Mouse (Mus musculus): ENCODE data around the gene Gm20379. TPM values are rescaled to one million over a fixed set of nuclear protein-coding genes. Genes with fewer than 3 reads are reported as not detected.

Gene Gm20379
- polyA plus RNA-seq, 1 experiment from 2014 or later = 0.54 TPM

DNA sequence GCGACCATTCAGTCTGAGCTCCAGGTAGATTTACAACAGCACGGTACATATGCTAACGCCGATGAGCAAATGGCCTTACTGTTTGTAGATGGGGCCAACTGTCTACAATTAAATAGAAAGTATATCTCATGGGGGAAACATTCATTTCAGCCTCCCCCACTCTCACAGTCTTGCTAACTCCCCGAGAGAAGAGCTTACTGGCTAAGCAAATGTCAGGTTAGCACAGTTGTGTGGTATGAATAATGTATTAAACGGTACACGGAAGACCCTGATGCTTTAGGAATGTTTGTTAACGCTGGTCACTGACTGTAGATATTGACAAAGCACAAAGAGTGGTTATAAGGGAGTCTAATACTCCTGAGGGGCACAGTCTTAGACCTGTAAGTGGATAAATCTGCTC, 38.3 kb downstream of the Gm20379 start:
- no peak overlapping the region for H3K4me2 ChIP-seq (replicated peaks)
- H3K27ac ChIP-seq = no peak overlapping the region
- no peak for ATAC-seq
- WGBS = 91% methylated on average over 8 of the region's 8 CpGs
- no peaks in the 10 kb centered on the region for H3K4me1 ChIP-seq (replicated peaks)
- no peaks in the 10 kb centered on the region for H3K27me3 ChIP-seq (replicated peaks)
- no peak overlapping the region for H3K4me3 ChIP-seq (replicated peaks)
- peaks cover 12% of the 10 kb centered on the region for H3K36me3 ChIP-seq
- H3K9ac ChIP-seq = no peak overlapping the region
- H3K9me3 ChIP-seq = no peaks in the 10 kb centered on the region

GRCm38 (mm10) chr13:92346338-92346737, 40.6 kb downstream of the Gm20379 start:
- no peak for ATAC-seq

GRCm38 (mm10) chr13:92351100-92351499, 45.3 kb downstream of the Gm20379 start:
- peaks cover 4% of the 10 kb centered on the region; the same call in 1 of the 2 replicates for H3K36me3 ChIP-seq
- 87% methylated on average over 6 of the region's 6 CpGs for WGBS
- no peak for ATAC-seq

More at GRCm38 (mm10) chr13:92346338-92346737, 40.6 kb downstream of the Gm20379 start:
- no peaks in the 10 kb centered on the region for H3K4me1 ChIP-seq (replicated peaks)
- peaks cover 12% of the 10 kb centered on the region for H3K36me3 ChIP-seq
- H3K4me3 ChIP-seq (replicated peaks) = no peak overlapping the region
- WGBS = 83% methylated on average over 5 of the region's 5 CpGs
- H3K27me3 ChIP-seq (replicated peaks) = no peaks in the 10 kb centered on the region
- no peaks in the 10 kb centered on the region for H3K9me3 ChIP-seq
- no peak overlapping the region for H3K9ac ChIP-seq
- no peak overlapping the region for H3K27ac ChIP-seq
- no peak overlapping the region for H3K4me2 ChIP-seq (replicated peaks)

GRCm38 (mm10) chr13:92353956-92354355, 48.2 kb downstream of the Gm20379 start:
- Histone ChIP-seq H3K27me3 (replicated peaks) (no peaks in the 10 kb centered on the region), H3K9me3 (no peaks in the 10 kb centered on the region), H3K4me3 (replicated peaks) (peak overlapping the region; percentile 65), H3K27ac (no peak overlapping the region), H3K4me1 (replicated peaks) (peaks cover 6% of the 10 kb centered on the region; the same call in 1 of the 2 replicates), H3K9ac (peak overlapping the region; percentile 15; the same call in 1 of the 2 replicates), H3K36me3 (no peaks in the 10 kb centered on the region), H3K4me2 (replicated peaks) (peak overlapping the region; percentile 94)
- ATAC-seq = no peak; the same call in 1 of the 2 replicates
- WGBS = 10% methylated on average over 4 of the region's 4 CpGs

More at GRCm38 (mm10) chr13:92351100-92351499, 45.3 kb downstream of the Gm20379 start:
- H3K4me2 ChIP-seq (replicated peaks) = no peak overlapping the region
- no peak overlapping the region for H3K27ac ChIP-seq
- H3K4me1 ChIP-seq (replicated peaks) = peaks cover 3% of the 10 kb centered on the region; the same call in 1 of the 2 replicates
- H3K9ac ChIP-seq = no peak overlapping the region
- H3K9me3 ChIP-seq = no peaks in the 10 kb centered on the region
- H3K4me3 ChIP-seq (replicated peaks) = no peak overlapping the region
- H3K27me3 ChIP-seq (replicated peaks) = no peaks in the 10 kb centered on the region

GRCm38 (mm10) chr13:92354456-92355271, 48.9 kb downstream of the Gm20379 start, which contains the start of the genes Dhfr and Msh3:
TSS of gene Dhfr (plus strand) at chr13:92354726.
TSS of gene Msh3 (minus strand) at chr13:92355003.
- peak within 1 kb of the TSS; percentile 95 for H3K27ac ChIP-seq
- peak within 1 kb of the TSS; percentile 70 for H3K9ac ChIP-seq
- no peaks in the 10 kb centered on the region for H3K36me3 ChIP-seq
- peak within 1 kb of the TSS; percentile 94 for H3K4me2 ChIP-seq (replicated peaks)
- peak within 1 kb of the TSS; percentile 65 for H3K4me3 ChIP-seq (replicated peaks)
- peaks cover 6% of the 10 kb centered on the region; the same call in 1 of the 2 replicates for H3K4me1 ChIP-seq (replicated peaks)
- WGBS = under 1% methylated on average over 76 of the region's 76 CpGs
- no peaks in the 10 kb centered on the region for H3K9me3 ChIP-seq
- no peaks in the 10 kb centered on the region for H3K27me3 ChIP-seq (replicated peaks)
- peak; percentile 98 for ATAC-seq

GRCm38 (mm10) chr13:92355272-92355643, 49.5 kb downstream of the Gm20379 start:
- Histone ChIP-seq H3K27me3 (replicated peaks) (no peaks in the 10 kb centered on the region), H3K36me3 (no peaks in the 10 kb centered on the region), H3K9ac (peak overlapping the region; percentile 65), H3K27ac (0 out of 2 replicates have a peak overlapping the region, but pooled peaks have one; percentile 63), H3K4me2 (replicated peaks) (peak overlapping the region; percentile 94), H3K4me3 (replicated peaks) (peak overlapping the region; percentile 65), H3K9me3 (no peaks in the 10 kb centered on the region), H3K4me1 (replicated peaks) (peaks cover 6% of the 10 kb centered on the region; the same call in 1 of the 2 replicates)
- 0% methylated on average over 24 of the region's 24 CpGs for WGBS
- peak; percentile 54 for ATAC-seq

DNA sequence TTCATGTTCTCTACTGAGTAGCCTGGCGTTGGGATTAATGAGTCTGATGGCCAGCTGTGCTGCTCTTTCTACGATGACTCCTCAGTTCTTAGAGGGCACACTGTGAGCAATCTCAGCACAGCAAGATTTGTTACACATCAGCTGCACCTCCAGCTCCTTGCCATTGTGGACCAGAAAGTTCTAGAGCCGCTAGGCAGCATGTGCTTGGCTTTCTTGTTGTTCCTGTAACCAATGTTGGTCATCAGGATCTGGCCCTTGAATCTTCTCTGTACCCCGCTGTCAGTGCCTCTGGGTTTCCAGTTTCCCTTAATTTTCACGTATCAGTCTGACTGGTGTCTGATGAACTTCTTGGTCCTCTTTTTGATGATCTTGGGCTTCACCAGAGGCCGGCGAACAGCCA, 50.6 kb downstream of the Gm20379 start:
- ATAC-seq = no peak
- 0 out of 2 replicates have a peak overlapping the region, but pooled peaks have one; percentile 12 for H3K9ac ChIP-seq
- H3K4me3 ChIP-seq (replicated peaks) = peak overlapping the region; percentile 65; the same call in 1 of the 2 replicates
- H3K9me3 ChIP-seq = no peaks in the 10 kb centered on the region
- H3K36me3 ChIP-seq = 0 out of 2 replicates have a peak, but pooled peaks cover 4% of the 10 kb centered on the region
- no peak overlapping the region for H3K27ac ChIP-seq
- WGBS = 79% methylated on average over 7 of the region's 7 CpGs
- peaks cover 6% of the 10 kb centered on the region; the same call in 1 of the 2 replicates for H3K4me1 ChIP-seq (replicated peaks)
- no peaks in the 10 kb centered on the region for H3K27me3 ChIP-seq (replicated peaks)
- peak overlapping the region; percentile 94 for H3K4me2 ChIP-seq (replicated peaks)

Other genes starting within 250 kb of the Gm20379 start
- gene Rasgrf2, start 174.3 kb upstream of the Gm20379 start, polyA plus RNA-seq (2015; fragmentation: Nextera tagmentation; extraction: Ambion mirVana) = 2.9 and 3.7 TPM in 2 replicates
- gene Dhfr, start 48.7 kb downstream of the Gm20379 start, polyA plus RNA-seq (2015; fragmentation: Nextera tagmentation; extraction: Ambion mirVana) = 18.6 and 20.0 TPM in 2 replicates
- gene Msh3, start 49.0 kb downstream of the Gm20379 start, polyA plus RNA-seq (2015; fragmentation: Nextera tagmentation; extraction: Ambion mirVana) = 20.8 and 24.8 TPM in 2 replicates
- gene Ankrd34b, start 119.9 kb downstream of the Gm20379 start, polyA plus RNA-seq (2015; fragmentation: Nextera tagmentation; extraction: Ambion mirVana) = 0.10 and 0.11 TPM in 2 replicates
- 0.14 TPM in 1 of 2 replicates, not detected in the other for gene Fam151b, start 178.0 kb downstream of the Gm20379 start, polyA plus RNA-seq (2015; fragmentation: Nextera tagmentation; extraction: Ambion mirVana)
- gene Zfyve16, start 224.9 kb downstream of the Gm20379 start, polyA plus RNA-seq (2015; fragmentation: Nextera tagmentation; extraction: Ambion mirVana) = 6.6 and 8.8 TPM in 2 replicates

Measured in intestine, embryonic 15.5 days (tissue).